Comparison of ENCODE assay signal across 26 mouse cellular contexts in genomic region chr9:102358711-102359110, GRCm38 (mm10). TPM values are rescaled to one million over a fixed set of nuclear protein-coding genes. Genes with fewer than 3 reads are reported as not detected.
DNase-seq lines count a peak whose midpoint lies in the region; ATAC-seq and TF ChIP-seq lines count a peak whose summit lies in the region.
"Had no signal": no experiment of that assay in that cellular context is flagged by ENCODE, and none has a peak within 500 bp of the region (broad histone marks: within the 10 kb centered on the region; RNA-seq: fewer than 3 reads in every experiment).

No protein-coding gene starts in this region.

- no peak for TF ChIP-seq CTCF in liver, postnatal 0 days (IDR thresholded peaks at IDR 0.05; ENCODE audit: low read depth)

- H3K4me3 ChIP-seq in forebrain, embryonic 10.5 days, result no peak overlapping the region
- H3K4me3 ChIP-seq in forebrain, embryonic 16.5 days (replicated peaks; ENCODE audit: low read length), result no peak overlapping the region
- H3K4me3 ChIP-seq in liver, embryonic 11.5 days (ENCODE audit: low read depth, low read length), result no peak overlapping the region
- H3K4me3 ChIP-seq in liver, postnatal 0 days (ENCODE audit: low read depth, low read length), result no peak overlapping the region
- H3K4me3 ChIP-seq: embryonic facial prominence, embryonic 10.5 days; embryonic facial prominence, embryonic 12.5 days had no signal

- ATAC-seq in forebrain, embryonic 16.5 days, result no peak
- ATAC-seq in liver, embryonic 11.5 days (replicated peaks; ENCODE audit: low FRiP score), result no peak
- ATAC-seq in liver, postnatal 0 days, result no peak
- ATAC-seq: activated CD4-positive, CD25-positive, alpha-beta regulatory T cell, adult 4 months; CD4-positive, CD25-positive, alpha-beta regulatory T cell, adult 4 months; forebrain, embryonic 14.5 days; forebrain, postnatal 0 days; Patski had no signal

- peaks cover 9% of the 10 kb centered on the region for H3K4me1 ChIP-seq in forebrain, embryonic 10.5 days
- peaks cover under 1% of the 10 kb centered on the region for H3K4me1 ChIP-seq in forebrain, embryonic 16.5 days (replicated peaks; ENCODE audit: control insufficient read depth, insufficient read depth, low read length)
- H3K4me1 ChIP-seq in liver, embryonic 11.5 days (replicated peaks; ENCODE audit: control insufficient read depth, insufficient read depth, low read length), result no peaks in the 10 kb centered on the region
- H3K4me1 ChIP-seq in liver, postnatal 0 days (ENCODE audit: insufficient read depth), result no peaks in the 10 kb centered on the region

- no peaks in the 10 kb centered on the region; the same call in 1 of the 2 replicates for H3K9me3 ChIP-seq in forebrain, embryonic 10.5 days
- H3K9me3 ChIP-seq in forebrain, embryonic 16.5 days (ENCODE audit: control insufficient read depth, low read length), result no peaks in the 10 kb centered on the region
- H3K9me3 ChIP-seq in liver, embryonic 11.5 days (ENCODE audit: control insufficient read depth, low read length), result no peaks in the 10 kb centered on the region
- H3K9me3 ChIP-seq in liver, postnatal 0 days (ENCODE audit: low read length), result no peaks in the 10 kb centered on the region
- H3K9me3 ChIP-seq: embryonic facial prominence, embryonic 10.5 days; embryonic facial prominence, embryonic 12.5 days had no signal

- no peak overlapping the region for H3K27ac ChIP-seq in forebrain, embryonic 10.5 days
- H3K27ac ChIP-seq in forebrain, embryonic 16.5 days (ENCODE audit: low read length), result no peak overlapping the region
- H3K27ac ChIP-seq in liver, embryonic 11.5 days (ENCODE audit: low read depth, low read length), result no peak overlapping the region
- no peak overlapping the region for H3K27ac ChIP-seq in liver, postnatal 0 days (ENCODE audit: low read depth)
- H3K27ac ChIP-seq: embryonic facial prominence, embryonic 10.5 days; embryonic facial prominence, embryonic 12.5 days had no signal

- H3K36me3 ChIP-seq in forebrain, embryonic 10.5 days (replicated peaks), result no peaks in the 10 kb centered on the region
- H3K36me3 ChIP-seq in forebrain, embryonic 16.5 days (ENCODE audit: control insufficient read depth, insufficient read depth), result no peaks in the 10 kb centered on the region
- no peaks in the 10 kb centered on the region for H3K36me3 ChIP-seq in liver, embryonic 11.5 days (ENCODE audit: control insufficient read depth, insufficient read depth, low read length)
- no peaks in the 10 kb centered on the region for H3K36me3 ChIP-seq in liver, postnatal 0 days (replicated peaks; ENCODE audit: insufficient read depth, low read length)
- H3K36me3 ChIP-seq: embryonic facial prominence, embryonic 10.5 days; embryonic facial prominence, embryonic 12.5 days; G1E had no signal

- H3K4me2 ChIP-seq in forebrain, embryonic 16.5 days (ENCODE audit: low read length), result no peak overlapping the region
- H3K4me2 ChIP-seq in liver, embryonic 11.5 days, result no peak overlapping the region
- H3K4me2 ChIP-seq in liver, postnatal 0 days (ENCODE audit: low read depth, low read length), result no peak overlapping the region
- H3K4me2 ChIP-seq: embryonic facial prominence, embryonic 12.5 days had no signal

- no peak for TF ChIP-seq EP300 in liver, postnatal 0 days (IDR thresholded peaks at IDR 0.05; ENCODE audit: low read depth)

- peak; percentile 9 for DNase-seq in forebrain, embryonic 10.5 days (ENCODE audit: extremely low spot score, low spot score)
- DNase-seq in heart, adult 11 months, result peak; percentile 66
- no peak for DNase-seq in heart, adult 9 months (ENCODE audit: low spot score in 2 of 2)
- DNase-seq in liver, embryonic 11.5 days (ENCODE audit: low spot score), result peak; percentile 21
- no peak for DNase-seq in liver, postnatal 0 days
- peak; percentile 5 for DNase-seq in testis, postnatal 10 days (ENCODE audit: low spot score)
- DNase-seq in testis, postnatal 14 days (ENCODE audit: low spot score), result no peak
- DNase-seq: adrenal gland, adult 8-10 months; adrenal gland, postnatal 14 days; adrenal gland, postnatal 36 days; B cell, adult 2 months; cerebellum, adult 11-12 months; cerebellum, adult 2 months; cerebellum, adult 9-10 months; cerebellum, postnatal 10 days; cerebellum, postnatal 25 days; forebrain, postnatal 0 days had no signal

- WGBS in forebrain, embryonic 10.5 days, result 81% methylated on average over 3 of the region's 3 CpGs
- 79% methylated on average over 3 of the region's 3 CpGs for WGBS in forebrain, embryonic 16.5 days
- 74% methylated on average over 3 of the region's 3 CpGs for WGBS in liver, embryonic 11.5 days
- whole genome bisulfite sequencing in liver, postnatal 0 days (ENCODE audit: insufficient replicate concordance), result 69% methylated on average over 3 of the region's 3 CpGs

- H3K27me3 ChIP-seq in forebrain, embryonic 10.5 days (ENCODE audit: poor library complexity, severe bottlenecking), result peaks cover 39% of the 10 kb centered on the region
- H3K27me3 ChIP-seq in forebrain, embryonic 16.5 days (replicated peaks; ENCODE audit: control insufficient read depth, insufficient read depth, low read length), result peaks cover 16% of the 10 kb centered on the region
- H3K27me3 ChIP-seq in liver, embryonic 11.5 days (replicated peaks; ENCODE audit: control insufficient read depth, insufficient read depth, low read length), result peaks cover 25% of the 10 kb centered on the region
- peaks cover 15% of the 10 kb centered on the region for H3K27me3 ChIP-seq in liver, postnatal 0 days (ENCODE audit: insufficient read depth, low read length)
- H3K27me3 ChIP-seq: CH12.LX had no signal

- H3K9ac ChIP-seq in forebrain, embryonic 16.5 days (replicated peaks; ENCODE audit: low read depth, low read length), result no peak overlapping the region
- H3K9ac ChIP-seq in liver, embryonic 11.5 days (ENCODE audit: low read depth, low read length), result no peak overlapping the region
- no peak overlapping the region for H3K9ac ChIP-seq in liver, postnatal 0 days (replicated peaks)
- H3K9ac ChIP-seq: embryonic facial prominence, embryonic 12.5 days; forebrain, postnatal 0 days had no signal

RNA-seq across cellular contexts. Expression of gene Ephb1, which starts 4.2 kb away (rescaled TPM):
- polyA plus RNA-seq in forebrain, embryonic 10.5 days (2016; fragmentation: Nextera tagmentation; extraction: Ambion mirVana), result 9.1 and 11.0 TPM in 2 replicates
- polyA plus RNA-seq in forebrain, embryonic 16.5 days (2015; fragmentation: Nextera tagmentation; extraction: Ambion mirVana), result 45.4 and 48.8 TPM in 2 replicates
- polyA plus RNA-seq in liver, embryonic 11.5 days (2014; fragmentation: Nextera tagmentation; extraction: Ambion mirVana), result 0.69 and 0.70 TPM in 2 replicates
- 0.24 and 0.28 TPM in 2 replicates for polyA plus RNA-seq in liver, postnatal 0 days (2015; fragmentation: Nextera tagmentation; extraction: Ambion mirVana)
- polyA plus RNA-seq: activated CD4-positive, CD25-positive, alpha-beta regulatory T cell, adult 4 months; CD4-positive, CD25-positive, alpha-beta regulatory T cell, adult 4 months; G1E had no signal

Comparison
In these comparisons a context has a peak if more than half of its experiments do, and no peak if none do; other contexts are left out.
1. DNase-seq: peak in forebrain, embryonic 10.5 days (single experiment), heart, adult 11 months (single experiment), liver, embryonic 11.5 days (single experiment) and testis, postnatal 10 days (single experiment); none in heart, adult 9 months (0 of 2), liver, postnatal 0 days (single experiment) and testis, postnatal 14 days (single experiment).